Mouse (Mus musculus): ENCODE measurements around the gene Zfp524.

DNA sequence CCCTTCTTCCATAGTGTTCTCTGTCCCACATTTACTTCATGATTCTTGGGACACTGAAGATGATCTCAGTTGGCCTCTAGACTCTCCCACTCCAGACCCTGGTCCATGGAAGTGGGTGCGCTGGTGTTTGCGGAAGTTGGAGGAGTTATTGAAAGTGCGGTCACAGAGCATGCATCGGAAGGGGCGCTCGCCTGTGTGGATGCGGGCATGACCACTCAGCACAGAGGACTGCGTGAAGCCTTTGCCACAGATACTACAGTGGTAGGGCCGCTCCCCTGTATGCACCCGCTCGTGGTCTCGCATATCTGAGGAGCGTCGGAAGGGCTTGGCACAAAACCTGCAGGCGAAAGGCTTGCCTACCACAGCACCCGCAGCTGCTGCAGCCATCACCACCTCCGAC lies 21.4 kb downstream of the Zfp524 start:
- no peak for TF ChIP-seq CTCF (IDR thresholded peaks at IDR 0.05)
- TF ChIP-seq POLR2A (IDR thresholded peaks at IDR 0.05; ENCODE audit: insufficient read depth, low read depth, low read length) = no peak
- no peak for TF ChIP-seq EP300 (IDR thresholded peaks at IDR 0.05; ENCODE audit: insufficient read depth, low read depth, low read length)

Data from heart, adult 2 months (tissue).